Mouse (Mus musculus) intestine, embryonic 15.5 days (tissue): Measurements from ENCODE around the gene Scimp. TPM values are rescaled to one million over a fixed set of nuclear protein-coding genes. Genes with fewer than 3 reads are reported as not detected.

Experiments used
- ATAC-seq: fragments of 200-750 bp; cut with Nextera tagmentation; 2 replicates; pipeline ENCODE4 v1.8.0; 2017; ENCODE audit warnings: moderate TSS enrichment, moderate library complexity
- H3K27ac ChIP-seq: fragments of 300-500 bp; sonication (generic); 2 replicates; pipeline ENCODE4 v1.5.1; 2015; ENCODE audit warnings: mild to moderate bottlenecking, inconsistent platforms
- H3K27me3 ChIP-seq: fragments of 300-500 bp; sonication (generic); replicated peaks from 2 replicates; pipeline ENCODE4 v1.6.1; 2015; ENCODE audit warnings: inconsistent platforms
- H3K36me3 ChIP-seq: fragments of 300-500 bp; sonication (generic); 2 replicates; pipeline ENCODE4 v1.6.1; 2015; ENCODE audit warnings: inconsistent platforms
- H3K4me1 ChIP-seq: fragments of 300-500 bp; sonication (generic); replicated peaks from 2 replicates; pipeline ENCODE4 v1.6.1; 2015; ENCODE audit warnings: inconsistent platforms
- H3K4me2 ChIP-seq: fragments of 300-500 bp; sonication (generic); replicated peaks from 2 replicates; pipeline ENCODE4 v1.6.1; 2015; ENCODE audit warnings: mild to moderate bottlenecking, inconsistent platforms
- H3K4me3 ChIP-seq: fragments of 300-500 bp; sonication (generic); replicated peaks from 2 replicates; pipeline ENCODE4 v1.5.1; 2015; ENCODE audit warnings: inconsistent platforms
- H3K9ac ChIP-seq: fragments of 300-500 bp; sonication (generic); 2 replicates; pipeline ENCODE4 v1.6.1; 2015; ENCODE audit warnings: inconsistent platforms
- H3K9me3 ChIP-seq: fragments of 300-500 bp; sonication (generic); 2 replicates; pipeline ENCODE4 v1.6.1; 2016; ENCODE audit warnings: inconsistent platforms
- WGBS: fragments of 180-500 bp; shearing (Covaris S2); methylation state at CpG from one replicate; pipeline ENCODE4 v1.1.7; 2015; 5-methylcytosine and 5-hydroxymethylcytosine counted together
- polyA plus RNA-seq: library from polyadenylated mRNA; unstranded; fragments of >200 nt; fragmentation: Nextera tagmentation; extraction: Ambion mirVana; gene quantifications from 2 replicates; pipeline ENCODE4 v1.2.1, GENCODE M21; 2015

Gene Scimp
- 0.70 and 0.88 TPM in 2 replicates for polyA plus RNA-seq

DNA sequence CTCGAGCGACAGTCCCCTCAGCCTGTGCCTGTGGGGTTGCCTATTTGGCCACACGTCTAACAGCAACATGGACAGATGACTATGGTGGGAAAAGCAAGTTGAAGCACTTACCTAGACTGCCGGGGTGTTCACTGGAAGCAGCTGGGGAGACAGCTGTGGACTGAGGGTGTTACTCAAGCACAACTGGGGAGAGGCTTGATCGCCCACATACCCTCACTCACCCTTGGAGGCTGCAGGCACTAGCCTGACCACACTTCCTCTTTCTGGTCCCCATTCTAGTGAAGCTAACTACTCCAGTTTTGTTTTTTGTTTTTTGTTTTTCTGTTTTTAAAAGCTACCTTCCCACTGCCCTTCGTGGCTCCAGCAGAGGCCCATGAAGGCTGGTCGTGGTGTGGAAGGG is at the start of gene Scimp:
Gene Scimp, minus strand, starts transcription at position 222 of the 400 bp plus-strand sequence.
- ATAC-seq, result no peak
- Histone ChIP-seq H3K4me1 (no peaks in the 10 kb centered on the region), H3K27ac (no peak within 1 kb of the TSS), H3K9me3 (no peaks in the 10 kb centered on the region), H3K27me3 (no peaks in the 10 kb centered on the region), H3K36me3 (no peaks in the 10 kb centered on the region), H3K4me3 (no peak within 1 kb of the TSS), H3K9ac (no peak within 1 kb of the TSS), H3K4me2 (no peak within 1 kb of the TSS)
- 79% methylated on average over 7 of the region's 7 CpGs for WGBS

DNA sequence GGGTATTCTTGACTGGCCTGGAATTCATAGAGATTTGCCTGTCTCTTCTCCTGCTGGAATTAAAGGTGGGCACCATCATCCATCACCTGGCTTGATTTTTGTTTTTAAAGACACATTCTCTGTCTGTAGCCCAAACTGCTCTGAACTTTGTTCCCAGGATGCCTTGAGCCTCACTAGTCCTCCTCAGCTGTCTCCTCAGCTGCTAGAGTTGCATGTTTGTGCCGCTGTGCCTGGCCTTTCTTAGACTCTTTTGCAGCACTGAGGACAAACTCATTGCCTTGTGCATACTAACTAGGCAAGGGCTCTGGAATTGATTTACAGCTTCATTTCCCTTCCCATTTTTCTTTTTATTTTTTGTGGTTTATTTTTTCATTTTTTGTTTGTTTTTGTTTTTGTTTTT is 48.0 kb upstream of the Scimp start:
- no peaks in the 10 kb centered on the region for H3K36me3 ChIP-seq
- no peaks in the 10 kb centered on the region for H3K27me3 ChIP-seq
- 92% methylated on average over 1 of the region's 1 CpGs for WGBS
- no peak overlapping the region for H3K9ac ChIP-seq
- no peak for ATAC-seq
- no peak overlapping the region for H3K27ac ChIP-seq
- H3K9me3 ChIP-seq, result no peaks in the 10 kb centered on the region
- no peaks in the 10 kb centered on the region for H3K4me1 ChIP-seq
- H3K4me2 ChIP-seq, result no peak overlapping the region
- H3K4me3 ChIP-seq, result no peak overlapping the region

DNA sequence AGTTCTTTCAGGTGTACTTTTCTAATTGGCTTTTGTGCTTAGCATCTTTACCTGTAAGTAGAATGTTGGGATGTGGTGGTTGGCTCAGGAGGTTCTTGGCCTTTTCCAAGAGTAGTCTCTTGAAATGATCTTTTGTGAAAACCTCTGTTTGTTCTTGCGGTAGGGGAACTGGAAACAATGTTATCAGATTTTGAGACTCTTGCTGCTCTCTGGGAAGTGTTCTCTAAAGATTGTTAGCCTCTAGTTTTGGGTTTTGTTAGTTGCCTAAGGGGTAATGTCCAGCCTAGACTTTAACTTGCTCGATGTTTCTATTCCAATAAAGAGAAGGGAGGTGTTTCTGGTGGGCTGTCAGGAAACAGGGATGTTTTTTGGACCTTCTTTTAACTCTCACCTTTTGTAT is 33.6 kb upstream of the Scimp start:
- Histone ChIP-seq H3K9ac (peak overlapping the region; percentile 92; the same call in 1 of the 2 replicates), H3K4me1 (peaks cover 13% of the 10 kb centered on the region; the same call in 1 of the 2 replicates), H3K4me3 (peak overlapping the region; percentile 94), H3K4me2 (peak overlapping the region; percentile 76), H3K36me3 (no peaks in the 10 kb centered on the region), H3K27me3 (no peaks in the 10 kb centered on the region), H3K27ac (no peak overlapping the region; the same call in 1 of the 2 replicates), H3K9me3 (no peaks in the 10 kb centered on the region)
- ATAC-seq, result no peak
- 44% methylated on average over 2 of the region's 2 CpGs for WGBS

DNA sequence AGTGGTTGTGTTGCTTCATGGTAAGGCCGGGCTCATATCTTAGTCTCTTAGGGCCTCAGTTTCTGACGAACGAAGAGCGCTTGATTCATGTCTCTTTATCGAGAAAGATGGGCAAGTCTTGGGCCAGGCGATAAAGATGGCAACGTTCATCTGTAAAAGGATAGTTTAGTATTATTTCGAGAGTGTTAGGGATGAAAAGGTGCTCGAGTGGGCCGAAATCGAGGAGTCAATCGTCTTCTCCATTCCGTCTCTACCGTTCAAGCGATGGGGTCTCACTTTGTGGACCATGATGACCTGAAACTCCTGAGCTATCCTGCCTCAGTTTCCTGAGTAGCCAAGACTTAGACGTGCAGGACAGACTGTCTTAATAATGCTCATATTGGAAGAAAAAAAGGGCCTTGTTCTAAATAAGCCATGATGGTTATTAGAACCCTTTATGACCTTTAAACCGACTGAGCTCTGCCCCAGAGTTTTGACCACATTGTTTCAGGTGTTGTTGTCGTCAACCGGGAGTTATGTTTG is 33.1 kb upstream of the Scimp start:
- H3K27ac ChIP-seq, result peak overlapping the region; percentile 74
- H3K27me3 ChIP-seq, result no peaks in the 10 kb centered on the region
- no peaks in the 10 kb centered on the region for H3K9me3 ChIP-seq
- peak overlapping the region; percentile 76 for H3K4me2 ChIP-seq
- peak overlapping the region; percentile 92 for H3K9ac ChIP-seq
- peak overlapping the region; percentile 94 for H3K4me3 ChIP-seq
- 5% methylated on average over 19 of the region's 19 CpGs for WGBS
- H3K36me3 ChIP-seq, result no peaks in the 10 kb centered on the region
- no peak for ATAC-seq
- H3K4me1 ChIP-seq, result peaks cover 13% of the 10 kb centered on the region; the same call in 1 of the 2 replicates

DNA sequence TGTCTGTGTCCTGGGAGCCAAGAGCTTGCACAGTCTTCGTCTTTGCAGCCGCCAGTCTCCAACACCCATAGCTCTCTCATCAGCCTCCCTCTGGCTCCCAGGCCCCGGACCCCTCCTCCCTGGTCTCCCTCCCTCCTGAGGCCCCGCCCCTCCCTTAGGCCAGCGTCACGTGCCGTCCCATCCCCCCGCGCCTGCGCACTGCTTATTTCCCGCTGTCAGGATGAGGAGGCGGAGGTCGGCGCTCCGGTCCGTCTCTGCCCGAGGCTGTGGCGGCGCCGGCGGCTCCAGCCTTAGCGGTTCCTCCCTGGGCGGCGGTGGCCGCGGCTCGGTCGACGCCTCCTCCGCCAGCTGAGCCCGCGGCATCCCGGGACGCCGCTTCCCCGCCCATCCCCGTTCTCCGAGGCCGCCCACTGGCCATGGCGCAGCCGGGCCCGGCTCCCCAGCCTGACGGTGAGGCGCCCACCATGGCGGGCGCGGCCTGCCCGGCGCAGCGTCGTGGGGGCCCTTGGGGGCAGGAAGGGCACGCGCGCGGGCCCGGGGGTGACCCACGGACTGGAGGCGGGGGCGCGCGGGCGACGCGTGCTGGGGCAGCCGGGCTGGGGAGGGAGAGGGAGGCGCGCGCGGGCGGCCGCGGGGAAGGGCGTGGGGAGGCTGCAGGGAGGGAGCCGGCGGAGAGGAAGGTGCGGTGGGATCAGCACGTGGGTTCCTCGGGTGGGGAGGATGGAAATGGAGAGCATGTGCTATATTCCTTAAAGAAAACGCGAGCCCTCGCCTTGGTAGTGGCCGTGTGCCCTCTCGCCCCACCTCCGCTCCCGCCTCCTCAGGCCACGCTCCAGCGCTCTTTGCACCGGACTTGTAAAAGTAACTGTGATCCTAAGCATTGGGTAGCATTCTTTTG is 32.4 kb upstream of the Scimp start, which contains the start of gene Rabep1:
Gene Rabep1, plus strand, starts transcription at position 220 of the 898 bp plus-strand sequence.
- under 1% methylated on average over 66 of the region's 88 CpGs for WGBS

DNA sequence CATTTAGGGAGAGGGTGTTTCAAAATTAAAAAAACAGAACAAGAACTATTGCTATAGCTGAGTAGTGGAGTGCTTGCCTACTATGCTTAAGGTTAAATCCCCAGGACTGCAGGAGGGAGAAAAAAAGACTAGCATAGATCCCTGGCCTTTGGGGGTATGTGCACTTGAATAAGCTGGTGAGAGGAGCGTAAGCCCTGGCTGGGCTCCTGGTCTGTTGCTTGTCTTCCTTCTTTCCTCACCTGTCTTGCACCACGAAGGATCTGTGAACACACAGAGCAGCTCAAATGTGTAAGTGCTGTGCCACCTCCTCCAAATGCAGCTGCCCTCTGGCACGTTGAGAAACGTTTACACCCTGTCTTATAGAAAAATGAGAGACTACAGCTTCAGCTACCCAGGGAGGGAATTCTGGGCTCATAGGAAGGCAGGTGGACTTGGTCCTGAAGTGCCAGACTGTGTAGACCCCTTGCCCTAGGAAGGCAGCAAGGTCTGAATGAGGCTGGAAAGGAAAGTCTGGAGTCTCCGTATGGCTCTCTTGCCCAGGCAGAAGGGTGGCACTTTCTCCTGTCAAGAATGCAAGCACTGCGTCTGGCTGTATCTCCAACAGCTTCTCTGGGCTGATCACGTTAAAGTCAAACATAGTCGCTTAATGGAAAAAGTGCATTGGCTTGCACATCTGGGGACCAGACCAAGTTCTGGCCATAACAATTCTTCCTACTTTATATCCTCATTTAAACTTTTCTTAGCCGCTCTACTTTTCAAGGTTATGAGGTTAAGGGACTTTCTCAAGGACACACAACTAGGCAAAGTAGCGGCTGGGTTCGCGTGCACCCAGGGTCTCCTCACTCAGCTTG is 31.5 kb upstream of the Scimp start:
- Histone ChIP-seq H3K36me3 (no peaks in the 10 kb centered on the region), H3K27me3 (no peaks in the 10 kb centered on the region), H3K9me3 (no peaks in the 10 kb centered on the region), H3K27ac (peak overlapping the region; percentile 73), H3K4me3 (peak overlapping the region; percentile 94), H3K9ac (peak overlapping the region; percentile 44; the same call in 1 of the 2 replicates), H3K4me1 (peaks cover 13% of the 10 kb centered on the region; the same call in 1 of the 2 replicates), H3K4me2 (peak overlapping the region; percentile 76)
- peak; percentile 13 for ATAC-seq
- 15% methylated on average over 12 of the region's 12 CpGs for WGBS

More for the DNA sequence above, 32.4 kb upstream of the Scimp start, which contains the start of gene Rabep1:
- peaks cover 13% of the 10 kb centered on the region; the same call in 1 of the 2 replicates for H3K4me1 ChIP-seq
- peak within 1 kb of the TSS; percentile 74 for H3K27ac ChIP-seq
- peak; percentile 94 for ATAC-seq
- H3K9ac ChIP-seq, result peak within 1 kb of the TSS; percentile 92
- peak within 1 kb of the TSS; percentile 94 for H3K4me3 ChIP-seq
- no peaks in the 10 kb centered on the region for H3K27me3 ChIP-seq
- peak within 1 kb of the TSS; percentile 76 for H3K4me2 ChIP-seq
- no peaks in the 10 kb centered on the region for H3K36me3 ChIP-seq
- H3K9me3 ChIP-seq, result no peaks in the 10 kb centered on the region

DNA sequence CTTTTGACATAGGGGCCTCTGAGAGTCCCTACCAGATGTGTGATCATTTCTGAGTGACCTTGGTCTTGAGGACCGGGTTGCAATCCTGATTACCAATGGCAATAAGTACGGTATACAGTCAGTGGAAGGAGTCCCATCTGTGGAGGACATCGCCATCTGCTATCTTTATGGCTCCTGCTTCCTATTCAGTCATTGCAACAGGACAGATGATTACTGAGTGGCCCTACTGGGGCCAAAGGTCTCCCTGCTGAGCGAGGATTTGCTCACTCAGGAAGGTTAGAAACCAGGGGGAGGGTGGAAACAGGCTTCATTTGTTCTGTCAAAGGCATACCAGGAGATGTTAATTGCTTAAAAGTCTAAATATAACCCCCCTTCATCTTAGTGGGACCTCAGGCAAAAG is 30.6 kb upstream of the Scimp start:
- no peaks in the 10 kb centered on the region for H3K27me3 ChIP-seq
- H3K36me3 ChIP-seq, result no peaks in the 10 kb centered on the region
- H3K9me3 ChIP-seq, result no peaks in the 10 kb centered on the region
- peak; percentile 60 for ATAC-seq
- H3K4me3 ChIP-seq, result no peak overlapping the region
- 36% methylated on average over 4 of the region's 4 CpGs for WGBS
- peaks cover 13% of the 10 kb centered on the region; the same call in 1 of the 2 replicates for H3K4me1 ChIP-seq
- no peak overlapping the region for H3K9ac ChIP-seq
- 0 out of 2 replicates have a peak overlapping the region, but pooled peaks have one; percentile 73 for H3K27ac ChIP-seq
- peak overlapping the region; percentile 19 for H3K4me2 ChIP-seq

DNA sequence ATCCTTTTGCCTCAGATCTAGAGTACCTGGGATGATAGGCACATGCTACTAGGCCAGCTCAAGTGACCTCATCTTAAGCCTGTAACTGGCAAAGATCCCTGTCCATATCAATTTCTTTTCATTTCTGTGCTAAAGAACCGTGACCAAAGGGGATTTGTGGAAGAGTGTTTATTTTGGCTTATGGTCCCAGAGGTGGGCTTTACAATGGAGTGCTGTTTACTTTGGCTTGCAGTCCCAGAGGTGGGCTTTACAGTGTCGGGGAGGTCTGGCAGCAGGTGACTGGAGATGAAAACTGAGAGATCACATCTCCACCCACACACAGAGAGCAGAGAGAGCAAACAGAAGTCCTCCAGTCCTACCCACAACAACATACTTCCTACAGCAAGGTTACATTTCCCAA is 26.2 kb upstream of the Scimp start:
- Histone ChIP-seq H3K4me1 (peaks cover 2% of the 10 kb centered on the region; the same call in 1 of the 2 replicates), H3K27me3 (no peaks in the 10 kb centered on the region), H3K9ac (no peak overlapping the region), H3K4me3 (no peak overlapping the region), H3K4me2 (no peak overlapping the region), H3K27ac (no peak overlapping the region), H3K9me3 (no peaks in the 10 kb centered on the region), H3K36me3 (no peaks in the 10 kb centered on the region)
- WGBS, result 29% methylated on average over 2 of the region's 2 CpGs
- ATAC-seq, result no peak

DNA sequence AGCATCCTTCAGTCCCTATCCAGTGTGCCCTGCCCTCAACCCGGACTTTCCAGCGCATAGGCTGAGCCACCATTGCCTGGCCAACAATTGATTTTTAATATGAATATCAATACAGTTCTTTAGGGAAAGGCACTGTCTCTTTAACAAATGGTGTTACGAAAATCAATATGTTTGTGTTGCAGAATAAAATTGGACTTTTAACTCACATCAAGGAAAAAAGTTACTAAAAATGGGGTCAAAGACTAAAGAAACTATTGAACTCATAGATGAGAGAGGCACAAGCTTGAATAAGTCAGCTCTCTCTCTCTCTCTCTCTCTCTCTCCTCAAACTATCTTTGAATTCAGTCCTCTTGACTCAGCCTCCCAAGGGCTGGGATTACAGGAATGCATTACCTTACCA is 24.6 kb upstream of the Scimp start:
- WGBS, result 86% methylated on average over 3 of the region's 3 CpGs
- no peaks in the 10 kb centered on the region for H3K27me3 ChIP-seq
- no peak overlapping the region for H3K9ac ChIP-seq
- H3K36me3 ChIP-seq, result no peaks in the 10 kb centered on the region
- ATAC-seq, result no peak
- H3K27ac ChIP-seq, result no peak overlapping the region
- H3K4me3 ChIP-seq, result no peak overlapping the region
- no peak overlapping the region for H3K4me2 ChIP-seq
- H3K4me1 ChIP-seq, result no peaks in the 10 kb centered on the region
- H3K9me3 ChIP-seq, result no peaks in the 10 kb centered on the region

DNA sequence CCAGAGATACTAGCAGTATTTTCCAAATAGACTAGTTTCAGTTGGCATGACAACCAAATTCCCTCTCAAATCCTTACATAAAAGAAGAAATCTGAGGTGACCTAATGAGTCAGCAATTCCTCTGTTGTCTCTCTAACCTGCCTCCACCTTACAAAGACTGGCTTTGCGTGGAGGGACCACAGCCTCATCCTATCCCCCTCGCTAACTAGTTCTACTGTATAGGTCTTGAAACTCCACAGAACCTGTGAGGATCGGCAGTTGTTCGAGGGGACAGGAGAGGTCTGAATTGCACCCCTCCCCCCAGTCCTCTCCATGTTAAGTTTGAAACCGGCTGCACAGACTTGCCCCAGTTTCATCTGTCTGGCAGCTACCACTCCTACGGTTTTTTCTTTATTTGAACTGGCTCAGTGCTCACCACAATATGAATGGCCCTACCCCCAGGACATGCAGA is 23.0 kb upstream of the Scimp start:
- Histone ChIP-seq H3K4me2 (no peak overlapping the region), H3K27ac (no peak overlapping the region), H3K36me3 (no peaks in the 10 kb centered on the region), H3K27me3 (no peaks in the 10 kb centered on the region), H3K4me1 (no peaks in the 10 kb centered on the region), H3K9ac (no peak overlapping the region), H3K4me3 (no peak overlapping the region), H3K9me3 (no peaks in the 10 kb centered on the region)
- 55% methylated on average over 6 of the region's 6 CpGs for WGBS
- no peak for ATAC-seq

DNA sequence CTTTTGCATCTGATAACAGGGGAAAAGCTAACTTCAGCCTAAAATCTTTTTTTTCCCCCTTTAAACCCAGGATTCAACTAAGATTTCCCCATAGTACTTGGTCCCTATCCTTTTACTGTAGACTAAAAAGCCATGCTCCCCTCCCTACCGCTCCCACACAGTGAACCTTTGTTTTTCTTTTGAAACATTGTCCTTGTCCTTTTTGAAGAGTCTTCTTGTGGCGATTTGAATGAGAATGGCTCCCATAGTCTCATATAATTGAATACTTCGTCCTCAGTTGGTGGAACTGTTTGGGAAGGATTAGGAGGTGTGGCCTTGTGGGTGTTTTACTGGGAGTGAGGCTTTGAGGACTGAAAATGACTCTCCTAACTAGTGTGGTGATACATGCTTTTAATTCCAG is 21.4 kb upstream of the Scimp start:
- whole genome bisulfite sequencing, result 78% methylated on average over 3 of the region's 3 CpGs
- H3K4me2 ChIP-seq, result no peak overlapping the region
- H3K27ac ChIP-seq, result no peak overlapping the region
- no peak overlapping the region for H3K9ac ChIP-seq
- H3K4me3 ChIP-seq, result no peak overlapping the region
- H3K4me1 ChIP-seq, result no peaks in the 10 kb centered on the region
- no peaks in the 10 kb centered on the region for H3K9me3 ChIP-seq
- ATAC-seq, result no peak
- H3K27me3 ChIP-seq, result no peaks in the 10 kb centered on the region
- H3K36me3 ChIP-seq, result no peaks in the 10 kb centered on the region

DNA sequence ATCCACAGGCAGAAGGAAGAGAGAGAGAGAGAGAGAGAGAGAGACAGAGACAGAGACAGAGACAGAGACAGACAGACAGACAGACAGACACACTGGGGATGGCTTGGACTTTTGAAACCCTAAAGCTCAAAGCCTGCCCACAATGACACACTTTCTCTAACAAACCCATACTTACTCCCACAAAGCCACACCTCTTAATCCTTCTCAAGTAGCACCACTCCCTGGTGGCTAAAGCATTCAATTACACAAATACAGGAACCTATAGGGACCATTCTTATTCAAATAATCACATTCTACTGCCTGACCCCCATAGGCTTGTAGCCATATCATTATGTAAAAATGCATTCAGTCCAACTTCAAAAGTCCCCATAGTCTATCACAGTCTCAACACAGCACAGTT is 21.0 kb upstream of the Scimp start:
- no peak for ATAC-seq
- no peak overlapping the region for H3K4me3 ChIP-seq

More for the DNA sequence above, 21.0 kb upstream of the Scimp start:
- no peak overlapping the region for H3K27ac ChIP-seq
- H3K27me3 ChIP-seq, result no peaks in the 10 kb centered on the region
- no peaks in the 10 kb centered on the region for H3K9me3 ChIP-seq
- H3K4me2 ChIP-seq, result no peak overlapping the region
- no peaks in the 10 kb centered on the region for H3K4me1 ChIP-seq
- no peaks in the 10 kb centered on the region for H3K36me3 ChIP-seq
- H3K9ac ChIP-seq, result no peak overlapping the region
